Mouse (Mus musculus) left cerebral cortex, adult 8-10 months (tissue): ENCODE data around the gene Fibp. TPM values are rescaled to one million over a fixed set of nuclear protein-coding genes. Genes with fewer than 3 reads are reported as not detected.
"Not testable (repeated sequence)": the region's sequence is repeated elsewhere in the genome, so short reads cannot be mapped to it uniquely, and the experiment has no call there.

Experiments used
- DNase-seq, 2 experiments: peaks; one replicate each; pipeline ENCODE4 v3.0.0; 2022; ENCODE audit warnings: low spot score in 2 of 2
- total RNA-seq, 4 experiments: library from RNA; stranded (reverse); gene quantifications; 2 replicates each; pipeline ENCODE4 v1.2.4; 2022

The Fibp gene
- total RNA-seq, 4 experiments from 2014 or later = 89.0 to 124 (median 93.6) TPM

DNA sequence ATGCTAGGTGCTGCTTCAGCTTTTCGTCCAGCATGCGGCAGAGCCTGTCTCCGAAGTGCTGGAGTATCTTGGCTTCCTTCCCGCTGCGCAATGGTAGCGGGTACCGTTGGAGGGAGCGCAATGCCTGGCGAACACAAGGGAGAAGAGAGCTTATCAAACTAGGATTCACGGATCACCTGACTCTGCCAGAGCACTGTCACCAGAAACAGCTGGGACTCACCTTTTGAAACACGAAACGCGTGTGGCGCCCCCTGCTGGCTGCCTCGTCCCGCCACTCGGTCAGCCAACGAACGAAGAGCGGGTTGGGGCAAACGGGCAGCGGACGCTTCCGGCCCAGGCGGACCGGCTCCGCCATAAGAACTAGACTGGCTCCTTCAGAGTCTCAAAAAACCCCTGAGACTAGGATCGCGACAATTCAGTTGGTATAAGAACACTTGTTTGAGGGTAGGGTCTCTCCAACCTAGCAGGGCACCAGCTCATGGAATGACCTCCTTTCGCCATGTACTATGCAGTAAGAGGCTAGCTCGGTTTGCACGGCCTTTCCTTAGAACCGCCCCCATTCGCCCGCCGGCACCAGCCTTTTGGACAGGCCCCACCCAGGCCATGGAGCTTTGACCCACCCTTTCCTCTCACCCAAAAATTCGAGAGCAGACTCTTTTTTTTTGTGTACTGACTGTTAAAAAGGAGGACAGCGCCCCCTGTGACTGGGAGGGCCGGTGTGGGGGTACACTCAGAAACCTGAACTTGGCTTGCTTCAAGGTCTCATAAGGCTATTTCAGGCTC is 27.5 kb downstream of the Fibp start, which contains the start of gene Mus81:
Gene Mus81 (minus strand): TSS at position 635 of the 783 bp plus-strand sequence.
- DNase-seq = peak; percentile 93

DNA sequence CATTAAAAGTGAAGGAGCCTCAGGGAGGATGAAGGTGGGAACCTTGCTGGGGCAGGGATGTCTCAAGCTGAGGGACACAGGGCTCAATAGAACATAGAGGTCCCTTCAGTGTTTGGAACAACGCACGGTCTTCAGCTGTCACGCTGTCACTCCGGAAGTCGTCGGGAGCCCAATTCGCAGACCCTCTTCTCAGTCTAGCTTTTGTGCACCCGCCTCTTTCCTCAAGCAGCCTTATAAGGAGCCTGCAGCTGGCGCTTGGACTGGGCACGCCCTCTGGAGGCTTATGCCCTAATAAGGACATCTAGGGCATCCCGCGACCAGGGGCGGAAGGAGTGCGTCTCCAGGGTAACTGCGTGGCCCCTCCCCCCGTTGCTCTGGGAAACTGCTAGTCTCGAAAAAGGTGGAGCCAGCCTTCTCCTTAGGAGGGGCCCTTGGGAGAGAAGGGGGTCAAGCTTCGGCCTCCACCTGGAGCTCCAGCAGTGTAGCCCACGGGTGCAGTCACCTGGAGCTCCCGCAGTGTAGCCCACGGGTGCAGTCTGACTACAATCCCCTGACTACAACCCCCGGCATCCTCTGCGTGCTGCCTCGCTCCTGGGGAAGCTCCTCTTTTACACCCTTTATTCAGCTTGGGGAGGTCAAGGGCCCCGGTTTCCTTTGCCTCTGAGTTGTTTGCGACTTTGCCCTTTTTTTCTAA is 28.6 kb downstream of the Fibp start:
- DNase-seq = peak; percentile 93 to 98

DNA sequence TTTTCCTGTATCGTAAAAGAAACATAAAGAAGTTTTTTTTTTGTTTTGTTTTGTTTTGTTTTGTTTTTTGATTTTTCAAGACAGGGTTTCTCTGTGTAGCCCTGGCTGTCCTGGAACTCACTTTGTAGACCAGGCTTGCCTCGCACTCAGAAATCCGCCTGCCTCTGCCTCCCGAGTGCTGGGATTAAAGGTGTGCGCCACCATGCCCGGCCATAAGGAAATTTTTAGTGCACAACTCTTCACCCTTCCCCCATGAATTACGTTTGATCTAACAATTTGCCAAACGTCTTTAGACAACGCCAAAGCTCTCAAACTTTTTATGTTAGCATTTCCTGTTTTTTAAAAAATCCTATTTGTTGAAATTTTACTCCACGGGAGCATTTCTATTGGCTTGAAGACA is 29.3 kb downstream of the Fibp start:
- not testable (repeated sequence) for DNase-seq

DNA sequence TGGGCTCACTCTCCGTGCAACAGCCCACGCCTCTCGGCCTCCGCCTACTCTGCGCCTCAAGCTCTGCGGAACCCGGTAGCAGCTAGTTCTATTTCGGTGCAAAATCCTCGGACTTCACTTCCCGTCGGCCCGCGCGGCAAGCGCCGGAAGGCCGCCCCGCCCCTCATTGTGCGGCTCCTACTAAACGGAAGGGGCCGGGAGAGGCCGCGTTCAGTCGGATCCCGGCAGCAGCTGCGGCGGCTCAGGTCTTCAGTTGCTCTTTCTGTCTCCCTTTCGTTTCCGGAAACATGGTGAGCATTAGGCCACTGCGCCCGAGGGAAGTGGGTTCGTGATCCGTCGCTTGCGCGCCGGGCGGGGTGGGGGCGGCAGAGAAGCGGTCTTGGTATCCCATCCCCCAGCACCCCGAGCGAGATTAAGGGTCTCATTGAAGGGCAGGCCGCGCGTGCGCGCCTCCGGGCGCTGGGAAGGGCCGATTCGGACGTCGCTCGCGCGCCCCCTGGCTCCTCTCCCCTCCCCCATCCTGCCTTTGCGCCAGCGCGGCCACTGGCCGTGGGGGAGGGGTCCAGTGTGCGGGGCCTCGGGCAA is 30.0 kb downstream of the Fibp start, which contains the start of gene Cfl1:
Gene Cfl1 (plus strand): TSS at position 143 of the 585 bp plus-strand sequence.
- peak; percentile 90 to 95 for DNase-seq

DNA sequence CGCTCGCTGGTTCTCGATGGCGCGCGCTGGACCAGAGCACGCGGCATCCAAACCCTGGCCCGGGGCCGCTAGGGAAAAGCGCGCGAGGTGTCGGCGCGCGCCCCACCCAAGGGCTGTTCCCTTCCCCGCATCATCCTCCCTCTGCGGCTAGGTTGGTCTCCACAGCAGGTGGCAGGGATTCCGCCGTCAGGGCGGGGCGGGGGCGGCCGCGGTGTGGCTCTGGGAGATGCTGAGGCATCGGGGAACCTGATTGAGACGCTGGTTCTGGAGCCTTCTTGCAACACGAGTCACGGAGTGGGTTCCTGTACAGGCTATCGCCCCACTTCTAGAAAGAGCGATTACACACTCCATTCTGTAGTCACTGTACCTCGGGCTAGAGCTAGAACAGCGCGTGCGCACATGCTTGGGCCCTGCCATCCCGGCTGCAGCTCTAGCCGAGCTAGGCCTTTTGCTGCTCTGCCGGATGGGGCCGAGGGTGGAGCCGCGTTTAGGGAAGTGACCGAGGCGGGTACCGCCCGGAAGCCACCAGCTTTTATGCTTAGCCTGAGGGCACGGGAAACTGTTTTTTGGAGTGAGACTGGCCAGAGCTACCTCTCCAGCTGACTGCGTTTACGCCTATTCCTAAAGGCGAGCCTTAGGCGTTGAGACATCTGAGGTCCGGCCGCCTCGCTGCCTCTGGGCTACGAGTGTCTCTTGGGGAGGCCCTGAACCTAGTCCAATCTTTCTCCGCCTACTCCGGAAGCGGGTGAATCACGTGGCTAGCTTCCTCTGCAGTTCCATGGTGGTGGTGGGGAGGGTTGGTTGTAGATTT is 30.7 kb downstream of the Fibp start:
- DNase-seq = peak; percentile 70 to 80

DNA sequence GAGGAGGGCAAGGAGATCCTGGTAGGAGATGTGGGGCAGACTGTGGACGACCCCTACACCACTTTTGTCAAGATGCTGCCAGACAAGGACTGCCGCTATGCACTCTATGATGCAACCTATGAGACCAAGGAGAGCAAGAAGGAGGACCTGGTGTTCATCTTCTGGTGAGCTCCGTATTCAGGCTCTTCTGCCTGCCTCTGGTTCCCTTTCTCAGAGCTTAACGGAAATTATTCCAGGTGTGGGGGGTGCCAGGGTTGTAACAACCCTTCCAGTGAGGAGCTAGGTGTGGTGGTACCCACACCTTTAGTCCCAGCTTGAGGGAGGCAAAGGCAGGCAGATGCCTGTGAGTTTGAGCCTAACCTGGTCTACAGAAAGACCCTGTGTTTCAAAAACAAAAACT is 32.2 kb downstream of the Fibp start:
- no peak for DNase-seq

DNA sequence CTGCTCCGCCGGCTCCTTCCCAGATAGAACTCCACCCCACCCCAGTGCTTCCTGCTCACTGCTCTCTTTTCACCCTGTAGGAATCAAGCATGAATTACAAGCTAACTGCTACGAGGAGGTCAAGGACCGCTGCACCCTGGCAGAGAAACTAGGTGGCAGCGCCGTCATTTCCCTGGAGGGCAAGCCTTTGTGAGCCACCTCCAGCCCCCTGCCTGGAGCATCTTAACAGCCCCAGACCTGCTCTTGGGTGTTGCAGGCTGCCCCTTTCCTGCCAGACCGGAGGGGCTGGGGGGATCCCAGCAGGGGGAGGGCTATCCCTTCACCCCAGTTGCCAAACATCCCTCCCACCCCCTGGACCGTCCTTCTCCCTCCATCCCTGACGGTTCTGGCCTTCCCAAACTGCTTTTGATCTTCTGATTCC is 32.9 kb downstream of the Fibp start:
- not testable (repeated sequence) for DNase-seq

DNA sequence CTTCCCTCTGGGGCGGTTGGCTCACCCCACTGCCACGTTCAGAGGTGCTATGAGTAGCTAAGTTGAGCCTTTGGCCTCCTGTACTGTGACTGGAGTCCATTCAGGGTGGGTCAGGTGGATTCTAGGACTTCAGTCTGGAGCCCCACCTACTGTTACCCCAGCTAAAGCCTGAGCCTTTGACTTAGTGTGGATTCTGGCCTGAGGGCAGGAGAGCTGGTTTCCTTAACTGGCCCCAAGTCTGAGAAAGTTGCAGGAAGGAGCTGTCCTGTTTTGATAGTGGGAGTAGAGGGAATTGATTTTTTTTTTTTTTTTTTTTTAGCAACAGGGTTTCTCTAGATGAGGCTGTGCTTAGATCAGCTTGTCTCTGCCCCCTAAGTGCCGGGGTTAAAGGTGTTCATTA is 33.9 kb downstream of the Fibp start:
- no peak for DNase-seq

DNA sequence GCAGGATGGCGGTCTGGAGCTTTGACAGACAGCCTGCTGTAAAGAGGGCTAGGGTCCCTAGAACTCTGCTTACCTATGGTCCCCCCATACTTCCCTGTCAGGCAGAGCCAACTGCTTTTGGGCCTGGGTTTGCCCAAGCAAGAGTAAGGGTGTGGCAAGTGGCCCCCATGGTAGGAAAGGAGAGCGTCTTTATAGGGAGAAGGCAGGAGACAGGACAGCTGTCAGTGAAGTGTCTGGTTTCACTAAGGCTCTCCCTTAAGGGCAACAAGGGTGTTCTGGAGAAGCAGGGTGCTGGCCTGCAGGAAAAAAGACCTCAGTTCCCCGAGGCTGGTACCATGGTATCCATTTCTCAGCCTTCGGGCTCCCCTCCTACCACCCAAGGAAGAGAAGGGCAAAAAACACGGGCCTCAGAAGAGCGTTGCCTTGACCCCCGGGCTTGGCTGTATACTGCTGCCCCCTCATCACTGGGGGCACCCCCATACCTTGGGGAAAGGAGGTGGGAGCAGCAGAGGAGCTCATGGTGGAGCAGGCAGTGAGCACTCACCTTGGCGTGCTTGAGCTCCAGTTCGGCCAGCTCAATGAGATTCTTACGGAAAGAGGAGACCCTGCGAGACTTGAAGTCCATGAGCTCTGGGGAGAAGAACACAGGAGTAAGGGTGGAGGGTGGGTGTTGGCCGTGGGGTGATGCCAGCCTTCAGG is 35.1 kb downstream of the Fibp start:
- DNase-seq = no peak

DNA sequence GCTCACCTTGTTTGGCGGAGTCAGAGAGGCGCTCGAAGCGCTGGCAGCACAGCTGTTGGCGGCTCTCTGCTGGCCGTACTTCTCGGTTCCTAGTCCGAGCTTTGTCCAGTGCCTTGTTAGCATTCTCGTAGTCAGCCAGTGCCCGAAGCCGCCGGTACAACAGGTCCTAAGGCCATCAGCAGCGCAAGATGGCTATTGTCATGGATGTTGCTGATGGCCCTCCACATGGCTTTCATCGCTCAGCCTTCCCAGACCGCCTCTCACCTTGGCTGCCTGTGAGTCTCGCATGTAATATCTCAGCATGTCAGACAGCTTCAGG is 35.6 kb downstream of the Fibp start:
- no peak for DNase-seq

DNA sequence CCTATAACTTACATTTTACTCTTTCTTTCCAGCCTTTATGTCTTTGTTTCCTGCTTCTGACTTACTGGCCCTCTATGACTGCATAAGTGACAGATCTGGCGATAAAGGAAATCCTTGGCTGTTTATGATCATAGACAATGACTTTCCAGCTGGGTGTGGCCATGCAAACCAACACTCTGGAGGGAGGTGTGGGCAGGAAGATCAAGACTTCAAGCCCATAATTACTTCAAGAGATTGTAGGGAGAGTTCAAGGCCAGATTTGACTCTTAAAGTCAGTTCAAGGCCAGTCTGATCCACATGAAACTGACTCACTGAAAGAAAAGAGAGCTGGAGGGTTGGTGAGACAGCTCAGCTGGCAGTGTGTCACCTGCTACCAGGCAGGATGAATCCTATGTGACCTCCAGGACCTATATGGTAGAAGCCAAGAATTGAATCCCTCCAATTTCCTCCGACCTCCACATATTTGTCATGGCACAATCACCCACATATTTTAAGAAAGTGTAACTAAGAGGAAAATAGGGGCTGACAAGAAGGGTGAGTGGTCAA is 40.0 kb downstream of the Fibp start:
- no peak for DNase-seq

DNA sequence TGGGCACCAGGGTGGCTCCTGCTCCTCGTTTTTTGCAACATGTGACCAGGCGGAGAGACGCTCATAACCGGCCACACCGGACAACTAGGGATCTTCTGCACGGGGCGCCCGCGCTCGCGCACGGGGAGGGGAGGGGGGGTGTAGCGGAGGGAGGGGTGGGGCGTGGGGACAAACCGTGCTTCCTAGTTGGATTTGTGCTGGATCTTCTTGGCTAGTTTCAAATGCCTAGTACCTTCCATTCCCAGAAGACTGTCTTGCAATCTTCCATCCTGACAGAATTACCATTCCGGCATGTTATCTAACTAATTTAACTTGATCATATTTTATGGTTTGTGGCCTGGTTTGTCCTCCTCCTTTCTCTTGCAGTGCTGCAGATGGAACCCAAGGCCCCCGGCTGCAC is 43.3 kb downstream of the Fibp start, which contains the start of gene 1700020D05Rik:
Gene 1700020D05Rik (minus strand): TSS at position 101 of the 400 bp plus-strand sequence.
- DNase-seq = no peak

DNA sequence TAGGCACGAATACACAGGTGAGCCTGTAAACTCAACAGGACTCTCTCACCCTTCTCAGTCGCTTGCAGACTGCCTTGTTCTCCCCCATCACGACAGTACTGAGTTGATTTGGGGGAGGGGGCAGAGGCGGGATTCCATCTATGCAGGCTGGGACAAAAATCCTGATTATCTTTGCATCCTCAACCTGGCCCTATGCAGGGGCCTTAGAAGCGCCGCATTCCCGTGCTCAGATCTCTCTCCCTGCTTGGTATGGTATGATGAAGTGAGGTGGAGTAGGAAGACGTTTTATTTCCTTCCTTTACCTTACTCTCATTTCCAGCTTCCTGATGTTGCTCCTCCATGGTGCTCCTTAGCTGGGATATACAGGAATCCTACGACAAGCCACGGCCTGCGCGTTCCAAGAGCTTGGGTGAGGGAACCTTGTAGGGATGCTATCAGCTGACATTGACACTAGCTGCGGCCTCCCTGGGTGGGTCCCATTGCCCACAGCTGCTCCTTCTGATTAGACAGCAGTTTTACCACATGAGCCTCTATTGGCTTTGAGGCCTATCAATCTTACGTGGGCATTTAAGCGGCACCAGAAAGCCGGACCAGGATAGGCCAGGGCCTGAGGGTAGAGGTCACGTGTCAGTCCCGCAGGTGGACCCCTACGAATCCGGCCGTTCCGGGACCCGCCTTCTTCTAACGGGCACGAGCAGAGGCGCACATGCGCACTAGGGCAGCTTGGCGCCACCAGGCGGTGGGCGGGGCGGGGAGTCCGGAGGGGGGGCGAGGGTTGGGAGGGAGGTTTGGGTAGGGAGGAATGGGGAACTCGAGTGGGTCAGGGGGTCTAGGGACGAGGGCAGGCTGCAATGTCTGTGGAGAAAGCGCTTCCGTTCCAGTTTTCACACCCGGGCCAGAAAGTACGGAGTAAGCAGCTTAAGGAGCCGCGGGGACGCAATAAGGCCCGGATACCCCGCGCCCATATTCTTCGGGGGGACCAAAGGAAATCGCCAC is 49.9 kb downstream of the Fibp start, which contains the start of gene Snx32:
Gene Snx32 (minus strand): TSS at position 508 of the 996 bp plus-strand sequence.
- DNase-seq = peak; percentile 91 to 100

DNA sequence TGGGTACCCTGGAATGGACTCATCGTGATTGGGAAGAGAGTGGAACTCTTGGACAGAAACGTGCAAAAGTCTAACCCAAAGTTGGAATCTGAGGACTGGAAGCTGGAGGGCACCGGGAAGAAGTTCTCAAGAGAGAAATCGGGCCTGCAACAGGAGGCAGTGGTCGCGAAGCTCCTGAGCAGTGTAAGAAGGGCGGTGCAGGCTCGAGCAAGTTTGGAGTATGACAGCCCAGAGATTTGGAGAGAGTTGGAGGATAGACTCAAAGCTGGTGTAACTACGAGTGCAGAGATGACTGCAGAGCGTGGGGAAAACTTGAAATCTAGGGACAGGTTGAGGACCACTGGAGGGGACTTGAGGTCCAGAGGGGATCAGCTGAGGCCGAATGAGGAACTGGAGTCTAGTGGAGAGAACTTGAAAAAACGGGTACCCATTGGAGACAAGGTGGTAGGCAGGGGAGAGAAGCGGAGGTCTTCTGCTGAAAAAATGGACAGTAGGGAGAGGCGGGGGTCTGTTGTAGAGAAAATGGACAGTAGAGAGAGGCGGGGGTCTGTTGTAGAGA is 50.7 kb downstream of the Fibp start:
- no peak for DNase-seq

DNA sequence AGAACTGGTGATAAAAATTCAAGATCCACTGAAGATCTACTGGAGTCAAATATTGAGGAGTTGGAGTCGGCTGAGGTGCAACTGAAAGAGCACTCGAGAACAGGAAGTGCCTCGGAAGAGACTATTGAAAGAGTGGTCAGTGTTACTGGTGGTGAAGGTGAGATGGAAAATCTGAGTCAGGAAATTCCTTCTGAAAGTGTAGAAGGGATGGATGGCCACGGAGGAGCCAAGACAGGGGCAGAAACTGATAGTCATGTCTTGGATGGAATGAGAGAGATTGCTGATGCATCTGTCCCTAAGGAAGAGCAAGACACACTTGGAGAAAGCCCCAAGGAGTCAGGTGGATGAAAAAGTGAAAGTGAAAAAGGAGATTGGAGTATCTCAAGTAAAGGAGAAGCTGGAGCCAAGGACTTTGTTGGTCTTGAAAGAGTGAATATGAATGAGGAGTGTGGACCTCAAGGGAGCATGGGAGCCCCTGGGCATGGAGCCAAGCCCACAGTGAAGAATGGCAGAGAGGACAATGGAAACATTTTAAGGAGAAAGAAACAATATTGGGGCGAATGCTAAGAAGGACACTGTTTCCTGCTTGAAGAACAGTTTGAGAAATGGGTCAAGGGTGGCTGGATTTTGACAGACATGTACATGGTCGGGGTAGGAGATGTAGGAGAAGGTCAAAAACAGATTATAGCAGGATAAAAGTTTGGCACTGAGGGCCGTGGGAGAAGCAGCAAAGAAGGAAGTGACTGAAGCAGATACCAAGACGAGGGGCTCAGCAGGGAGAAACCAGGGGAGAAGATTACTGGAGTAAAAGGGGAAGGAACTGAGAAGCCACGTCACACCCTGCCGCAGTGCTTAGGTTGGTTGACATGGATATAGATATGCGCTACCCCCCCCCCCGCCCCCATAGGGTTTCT is 51.9 kb downstream of the Fibp start:
- DNase-seq = no peak

DNA sequence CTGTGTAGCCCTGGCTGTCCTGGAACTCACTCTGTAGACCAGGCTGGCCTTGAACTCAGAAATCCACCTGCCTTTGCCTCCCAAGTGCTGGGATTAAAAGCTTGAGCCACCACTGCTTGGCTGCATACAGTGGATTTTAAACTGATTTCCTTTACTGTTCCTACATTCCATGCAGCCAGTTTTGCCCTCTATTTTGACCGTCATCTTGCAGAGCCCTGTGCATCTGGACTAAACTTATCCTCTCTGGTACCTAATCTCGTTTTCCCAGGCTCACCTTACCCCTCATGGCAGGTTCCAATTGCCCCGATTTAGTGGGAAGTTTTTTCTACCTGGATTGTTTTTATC is 52.6 kb downstream of the Fibp start:
- no peak for DNase-seq
